Mouse (Mus musculus) liver, embryonic 14.5 days (tissue): Measurements from ENCODE around the gene Ms4a2.

ENCODE experiments used
- CTCF ChIP-seq: IDR thresholded peaks from 2 replicates; pipeline ENCODE4 v1.5.1; 2016; ENCODE audit warnings: antibody characterized with exemption, low read depth, control low read depth
- EP300 ChIP-seq: IDR thresholded peaks from 2 replicates; pipeline ENCODE4 v1.6.1; 2016; ENCODE audit warnings: antibody characterized with exemption, low read depth

DNA sequence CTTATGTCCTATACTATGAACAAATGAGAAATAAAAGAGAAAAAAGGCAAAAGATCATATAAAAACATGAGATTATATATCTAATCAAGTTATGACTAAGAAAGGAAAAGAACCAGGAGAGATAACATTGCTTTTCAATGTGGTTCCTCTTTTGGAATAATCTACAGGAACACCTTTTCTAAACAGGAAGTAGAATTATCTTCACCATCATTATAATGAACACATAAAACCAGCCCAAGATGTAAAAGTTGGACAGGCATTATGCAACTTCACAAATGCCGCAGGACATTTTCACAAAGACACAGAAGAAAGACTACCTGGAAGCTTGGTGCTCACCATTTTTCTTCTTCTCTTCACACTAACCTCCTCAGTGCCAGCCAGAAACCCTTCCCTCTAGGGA, 10.4 kb downstream of the Ms4a2 start:
- TF ChIP-seq CTCF (no peak), EP300 (no peak)
